Mouse (Mus musculus) neutrophil, adult 5-6 weeks (primary cell): ENCODE measurements around the gene B3galt1. TPM values are rescaled to one million over a fixed set of nuclear protein-coding genes. Genes with fewer than 3 reads are reported as not detected.

Experiments used
- ATAC-seq: fragments of 151-379, 151-347 bp; 2 replicates; pipeline ENCODE4 v1.8.0; 2017; ENCODE audit warnings: mild to moderate bottlenecking, moderate TSS enrichment; ENCODE audit not compliant: insufficient number of reproducible peaks, poor library complexity, low FRiP score, severe bottlenecking; ENCODE audit errors: extremely low read depth
- total RNA-seq: library from RNA; stranded (forward); fragments of 200-1000 nt; gene quantifications from 2 replicates; pipeline ENCODE4 v1.2.3, GENCODE M21; 2017

Gene B3galt1
- total RNA-seq, 1 experiment from 2014 or later = not detected

DNA sequence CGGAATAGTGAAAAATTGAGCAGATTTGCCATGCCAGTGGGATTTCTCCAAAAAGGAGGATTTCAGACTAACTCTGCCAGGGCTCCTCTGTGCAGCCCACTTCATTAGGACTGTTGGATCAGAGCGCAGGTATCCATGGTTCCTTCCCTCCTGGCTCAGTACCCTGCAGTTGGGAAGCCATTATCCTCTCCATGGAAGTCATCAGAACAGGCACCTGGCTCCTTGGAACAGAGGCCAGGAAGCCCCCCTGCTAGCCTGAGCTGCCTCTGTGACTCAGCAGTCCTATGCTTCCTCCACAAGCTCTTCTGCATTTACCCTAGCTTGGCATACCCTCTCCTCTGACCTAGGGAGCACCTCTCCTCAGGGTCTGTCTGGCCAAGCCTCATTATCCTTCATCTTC lies 594.9 kb downstream of the B3galt1 start:
- no peak for ATAC-seq

DNA sequence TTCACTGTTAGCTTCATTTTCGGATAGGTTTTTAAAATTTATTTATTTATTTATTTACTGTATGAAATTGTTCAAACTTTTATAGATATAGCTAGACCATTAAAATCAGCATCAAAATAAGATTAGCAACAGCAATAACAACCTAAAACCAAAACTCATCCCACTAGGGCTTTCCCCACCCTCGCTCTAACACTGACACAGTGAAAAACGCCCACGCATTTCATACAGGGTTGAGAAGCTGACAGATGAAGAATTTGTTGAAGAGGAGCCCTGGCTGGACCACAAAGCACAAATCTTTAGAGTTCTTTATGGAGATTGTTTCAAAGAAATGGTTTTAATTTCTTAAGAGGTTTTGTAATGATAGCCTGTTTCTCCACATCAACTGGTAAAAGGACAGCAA lies 596.3 kb downstream of the B3galt1 start:
- ATAC-seq = no peak

DNA sequence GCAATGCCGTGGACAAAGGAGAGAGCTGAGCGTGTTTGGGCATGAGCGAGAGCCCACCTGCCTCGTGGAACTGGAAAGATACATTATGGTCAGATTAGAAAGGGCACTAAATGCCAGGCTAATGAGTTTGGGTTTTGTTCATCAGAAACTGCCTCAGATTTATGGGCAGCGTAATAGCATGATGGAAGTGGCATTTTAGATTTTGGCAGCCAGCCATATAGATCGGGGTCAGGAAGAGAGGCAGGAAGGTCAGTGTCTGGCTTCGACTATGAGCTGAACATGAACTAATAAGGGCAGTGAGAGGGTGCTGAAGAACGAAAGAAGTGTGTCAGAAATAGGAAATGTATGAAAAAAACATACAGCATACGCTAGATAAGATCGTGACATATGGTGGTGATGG lies 605.6 kb downstream of the B3galt1 start:
- ATAC-seq = no peak

Other genes starting within 250 kb of the B3galt1 start
- not detected in 2 replicates for gene Gm21830, start 152.1 kb upstream of the B3galt1 start, total RNA-seq
- gene Gm26727, start 132.7 kb upstream of the B3galt1 start, total RNA-seq = not detected in 2 replicates
- gene Xirp2, start 119.9 kb upstream of the B3galt1 start, total RNA-seq = under 0.01 TPM in 1 of 2 replicates, not detected in the other